Mouse (Mus musculus): Measurements from ENCODE around the gene Tedc2. TPM values are rescaled to one million over a fixed set of nuclear protein-coding genes. Genes with fewer than 3 reads are reported as not detected.

Tedc2 gene
- polyA plus RNA-seq, 1 experiment from 2014 or later = 7.6 TPM

- peak within 1 kb of the TSS; percentile 90 for H3K4me2 ChIP-seq (ENCODE audit: low read depth, low read length)
Measured at GRCm38 (mm10) chr17:24209043-24209915, 11.4 kb downstream of the Tedc2 start, which contains the start of gene Ntn3. Gene Ntn3 (minus strand): TSS chr17:24209531.

DNA sequence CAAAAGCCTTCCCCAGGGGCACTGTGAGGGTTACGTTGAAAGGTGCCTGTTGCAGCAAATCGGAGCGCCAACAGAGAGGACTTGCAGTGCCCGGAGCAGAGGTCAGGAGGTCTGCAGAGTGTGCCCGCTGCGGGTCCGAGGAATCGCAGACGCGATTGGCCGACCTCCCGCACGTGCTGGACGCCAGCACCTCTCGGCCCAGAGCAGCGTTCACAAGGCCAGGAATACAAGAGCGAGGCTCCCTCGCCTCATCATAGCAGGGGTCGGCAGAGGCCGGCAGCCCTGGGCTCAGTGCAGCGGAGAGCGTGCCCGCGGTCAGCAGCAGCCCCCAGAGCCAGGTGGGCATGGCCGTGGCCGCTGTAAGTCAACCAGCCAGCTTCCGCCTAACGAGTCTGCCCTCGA is 12.0 kb downstream of the Tedc2 start:
- H3K9me3 ChIP-seq (replicated peaks; ENCODE audit: control insufficient read depth, low read length) = no peaks in the 10 kb centered on the region
- peak overlapping the region; percentile 77 for H3K9ac ChIP-seq (ENCODE audit: low read length)
- ATAC-seq (ENCODE audit: insufficient read depth, low FRiP score) = no peak
- H3K4me1 ChIP-seq (ENCODE audit: control insufficient read depth, insufficient read depth, low read length) = peaks cover 75% of the 10 kb centered on the region
- peak overlapping the region; percentile 90 for H3K4me2 ChIP-seq (ENCODE audit: low read depth, low read length)
- peaks cover 14% of the 10 kb centered on the region; the same call in 1 of the 2 replicates for H3K27me3 ChIP-seq (ENCODE audit: control insufficient read depth, insufficient read depth, low read length)
- peak overlapping the region; percentile 67 for H3K4me3 ChIP-seq (replicated peaks; ENCODE audit: low read length)
- 5% methylated on average over 29 of the region's 29 CpGs for WGBS
- no peaks in the 10 kb centered on the region for H3K36me3 ChIP-seq (ENCODE audit: control insufficient read depth, insufficient read depth, low read length)
- H3K27ac ChIP-seq (ENCODE audit: low read length) = peak overlapping the region; percentile 91

More at GRCm38 (mm10) chr17:24209043-24209915, 11.4 kb downstream of the Tedc2 start, which contains the start of gene Ntn3:
- Histone ChIP-seq H3K4me3 (replicated peaks; ENCODE audit: low read length) (peak within 1 kb of the TSS; percentile 67), H3K9me3 (replicated peaks; ENCODE audit: control insufficient read depth, low read length) (no peaks in the 10 kb centered on the region), H3K9ac (ENCODE audit: low read length) (peak within 1 kb of the TSS; percentile 77), H3K27ac (ENCODE audit: low read length) (peak within 1 kb of the TSS; percentile 91), H3K36me3 (ENCODE audit: control insufficient read depth, insufficient read depth, low read length) (no peaks in the 10 kb centered on the region), H3K4me1 (ENCODE audit: control insufficient read depth, insufficient read depth, low read length) (peaks cover 74% of the 10 kb centered on the region), H3K27me3 (ENCODE audit: control insufficient read depth, insufficient read depth, low read length) (peaks cover 14% of the 10 kb centered on the region; the same call in 1 of the 2 replicates)
- ATAC-seq (ENCODE audit: insufficient read depth, low FRiP score) = peak; percentile 67
- 2% methylated on average over 37 of the region's 43 CpGs for WGBS

- peak overlapping the region; percentile 90 for H3K4me2 ChIP-seq (ENCODE audit: low read depth, low read length)
- no peak for ATAC-seq (ENCODE audit: insufficient read depth, low FRiP score)
- H3K9me3 ChIP-seq (replicated peaks; ENCODE audit: control insufficient read depth, low read length) = no peaks in the 10 kb centered on the region
- peak overlapping the region; percentile 67 for H3K4me3 ChIP-seq (replicated peaks; ENCODE audit: low read length)
- H3K27ac ChIP-seq (ENCODE audit: low read length) = peak overlapping the region; percentile 91
- peaks cover 14% of the 10 kb centered on the region; the same call in 1 of the 2 replicates for H3K27me3 ChIP-seq (ENCODE audit: control insufficient read depth, insufficient read depth, low read length)
- peak overlapping the region; percentile 77 for H3K9ac ChIP-seq (ENCODE audit: low read length)
- peaks cover 78% of the 10 kb centered on the region for H3K4me1 ChIP-seq (ENCODE audit: control insufficient read depth, insufficient read depth, low read length)
- H3K36me3 ChIP-seq (ENCODE audit: control insufficient read depth, insufficient read depth, low read length) = no peaks in the 10 kb centered on the region
- WGBS = 56% methylated on average over 34 of the region's 34 CpGs
Measured at GRCm38 (mm10) chr17:24207768-24208640, 12.6 kb downstream of the Tedc2 start.

- H3K4me3 ChIP-seq (replicated peaks; ENCODE audit: low read length) = peak overlapping the region; percentile 67
- peak; percentile 7; the same call in 1 of the 2 replicates for ATAC-seq (ENCODE audit: insufficient read depth, low FRiP score)
- H3K9ac ChIP-seq (ENCODE audit: low read length) = peak overlapping the region; percentile 77
- 0 out of 2 replicates have a peak overlapping the region, but pooled peaks have one; percentile 7 for H3K27ac ChIP-seq (ENCODE audit: low read length)
- H3K9me3 ChIP-seq (replicated peaks; ENCODE audit: control insufficient read depth, low read length) = no peaks in the 10 kb centered on the region
- H3K27me3 ChIP-seq (ENCODE audit: control insufficient read depth, insufficient read depth, low read length) = peaks cover 14% of the 10 kb centered on the region; the same call in 1 of the 2 replicates
- WGBS = 4% methylated on average over 62 of the region's 62 CpGs
- peak overlapping the region; percentile 90 for H3K4me2 ChIP-seq (ENCODE audit: low read depth, low read length)
- peaks cover 66% of the 10 kb centered on the region for H3K4me1 ChIP-seq (ENCODE audit: control insufficient read depth, insufficient read depth, low read length)
- no peaks in the 10 kb centered on the region for H3K36me3 ChIP-seq (ENCODE audit: control insufficient read depth, insufficient read depth, low read length)
Measured at GRCm38 (mm10) chr17:24206451-24207351, 13.9 kb downstream of the Tedc2 start.

GRCm38 (mm10) chr17:24205908-24206361 is 14.7 kb downstream of the Tedc2 start:
- H3K4me1 ChIP-seq (ENCODE audit: control insufficient read depth, insufficient read depth, low read length) = peaks cover 59% of the 10 kb centered on the region
- no peaks in the 10 kb centered on the region for H3K9me3 ChIP-seq (replicated peaks; ENCODE audit: control insufficient read depth, low read length)
- H3K27ac ChIP-seq (ENCODE audit: low read length) = peak overlapping the region; percentile 41; the same call in 1 of the 2 replicates
- ATAC-seq (ENCODE audit: insufficient read depth, low FRiP score) = no peak; the same call in 1 of the 2 replicates
- 7% methylated on average over 15 of the region's 15 CpGs for WGBS
- peak overlapping the region; percentile 90 for H3K4me2 ChIP-seq (ENCODE audit: low read depth, low read length)
- H3K27me3 ChIP-seq (ENCODE audit: control insufficient read depth, insufficient read depth, low read length) = peaks cover 14% of the 10 kb centered on the region; the same call in 1 of the 2 replicates
- peak overlapping the region; percentile 67 for H3K4me3 ChIP-seq (replicated peaks; ENCODE audit: low read length)
- H3K9ac ChIP-seq (ENCODE audit: low read length) = peak overlapping the region; percentile 82
- H3K36me3 ChIP-seq (ENCODE audit: control insufficient read depth, insufficient read depth, low read length) = no peaks in the 10 kb centered on the region

DNA sequence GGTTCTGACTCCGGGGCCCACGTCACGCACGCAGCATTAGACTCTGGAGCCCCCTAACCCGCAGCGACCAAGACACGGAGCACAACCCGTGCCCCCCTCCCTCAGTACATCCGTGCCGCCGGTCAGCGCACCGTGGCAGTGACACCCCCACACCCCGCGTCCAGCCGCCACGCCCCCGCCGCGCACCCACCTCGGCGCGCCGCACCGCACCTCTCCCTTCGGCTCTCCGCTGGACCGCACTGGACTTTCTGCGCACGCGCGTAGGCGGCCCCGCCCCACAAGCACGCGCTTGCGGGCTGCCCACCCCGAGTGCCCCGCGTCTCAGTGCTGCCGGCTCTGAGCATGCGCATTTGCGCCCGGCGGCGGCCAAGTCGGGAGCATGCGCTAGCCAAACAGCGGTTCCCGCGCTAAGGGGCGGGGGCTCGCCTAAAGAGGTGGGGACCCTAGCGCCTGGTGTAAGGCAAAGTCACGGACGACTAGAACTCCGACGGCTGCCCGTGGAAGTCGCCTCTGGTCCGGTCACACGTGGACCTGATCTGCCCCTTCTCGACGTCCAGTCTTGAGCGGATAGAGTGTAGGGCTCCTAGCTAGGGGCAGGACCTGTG is 15.3 kb downstream of the Tedc2 start, which contains the start of gene Tbc1d24:
Tbc1d24 (minus strand) TSS at position 279 of the 605 bp plus-strand sequence.
- Histone ChIP-seq H3K9ac (ENCODE audit: low read length) (peak within 1 kb of the TSS; percentile 82), H3K27me3 (ENCODE audit: control insufficient read depth, insufficient read depth, low read length) (peaks cover 14% of the 10 kb centered on the region; the same call in 1 of the 2 replicates), H3K4me1 (ENCODE audit: control insufficient read depth, insufficient read depth, low read length) (peaks cover 56% of the 10 kb centered on the region), H3K9me3 (replicated peaks; ENCODE audit: control insufficient read depth, low read length) (no peaks in the 10 kb centered on the region), H3K4me2 (ENCODE audit: low read depth, low read length) (peak within 1 kb of the TSS; percentile 90), H3K27ac (ENCODE audit: low read length) (peak within 1 kb of the TSS; percentile 41; the same call in 1 of the 2 replicates), H3K36me3 (ENCODE audit: control insufficient read depth, insufficient read depth, low read length) (no peaks in the 10 kb centered on the region), H3K4me3 (replicated peaks; ENCODE audit: low read length) (peak within 1 kb of the TSS; percentile 67)
- ATAC-seq (ENCODE audit: insufficient read depth, low FRiP score) = peak; percentile 55
- under 1% methylated on average over 65 of the region's 65 CpGs for WGBS

GRCm38 (mm10) chr17:24204846-24205245 is 15.8 kb downstream of the Tedc2 start:
- Histone ChIP-seq H3K4me2 (ENCODE audit: low read depth, low read length) (peak overlapping the region; percentile 90), H3K36me3 (ENCODE audit: control insufficient read depth, insufficient read depth, low read length) (no peaks in the 10 kb centered on the region), H3K27me3 (ENCODE audit: control insufficient read depth, insufficient read depth, low read length) (peaks cover 14% of the 10 kb centered on the region; the same call in 1 of the 2 replicates), H3K27ac (ENCODE audit: low read length) (0 out of 2 replicates have a peak overlapping the region, but pooled peaks have one; percentile 25), H3K4me1 (ENCODE audit: control insufficient read depth, insufficient read depth, low read length) (peaks cover 54% of the 10 kb centered on the region), H3K9me3 (replicated peaks; ENCODE audit: control insufficient read depth, low read length) (no peaks in the 10 kb centered on the region), H3K4me3 (replicated peaks; ENCODE audit: low read length) (peak overlapping the region; percentile 67), H3K9ac (ENCODE audit: low read length) (peak overlapping the region; percentile 82)
- no peak for ATAC-seq (ENCODE audit: insufficient read depth, low FRiP score)
- 6% methylated on average over 7 of the region's 7 CpGs for WGBS

Data from stomach, embryonic 16.5 days (tissue).